Mouse (Mus musculus): Measurements from ENCODE around the gene Hspb8. TPM values are rescaled to one million over a fixed set of nuclear protein-coding genes. Genes with fewer than 3 reads are reported as not detected.
"Not testable (repeated sequence)": the region's sequence is repeated elsewhere in the genome, so short reads cannot be mapped to it uniquely, and the experiment has no call there.

Gene Hspb8
- polyA plus RNA-seq, 1 experiment from 2014 or later: 22.2 TPM

GRCm38 (mm10) chr5:116426701-116427100, 4.0 kb upstream of the Hspb8 start:
- H3K27ac ChIP-seq (replicated peaks): no peak overlapping the region
- ATAC-seq (ENCODE audit: insufficient number of reproducible peaks, low FRiP score, low TSS enrichment, low read depth): no peak

DNA sequence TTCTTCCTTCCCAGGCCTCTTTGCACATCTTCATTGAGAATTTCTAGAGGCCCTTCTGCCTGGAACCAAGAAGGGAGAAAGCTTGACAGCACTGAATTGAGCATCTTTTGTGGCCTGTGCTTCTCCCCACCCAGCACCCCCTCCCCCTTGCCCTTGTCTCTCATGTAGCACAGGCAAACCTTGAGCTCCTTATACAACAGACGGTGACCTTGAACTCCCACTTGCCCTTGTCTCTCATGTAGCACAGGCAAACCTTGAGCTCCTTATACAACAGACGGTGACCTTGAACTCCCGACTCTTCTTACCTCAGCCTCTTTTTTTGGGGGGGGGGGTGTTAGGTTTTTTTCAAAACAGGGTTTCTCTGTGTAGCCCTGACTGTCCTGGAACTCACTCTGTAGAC, 3.0 kb upstream of the Hspb8 start:
- H3K27me3 ChIP-seq; H3K9me3 ChIP-seq (replicated peaks); H3K36me3 ChIP-seq; H3K4me3 ChIP-seq (replicated peaks); ATAC-seq (ENCODE audit: insufficient number of reproducible peaks, low FRiP score, low TSS enrichment, low read depth); H3K9ac ChIP-seq; H3K27ac ChIP-seq (replicated peaks); H3K4me2 ChIP-seq (replicated peaks): not testable (repeated sequence)
- peaks cover 28% of the 10 kb centered on the region for H3K4me1 ChIP-seq
- WGBS: 80% methylated on average over 3 of the region's 3 CpGs

More at GRCm38 (mm10) chr5:116426701-116427100, 4.0 kb upstream of the Hspb8 start:
- no peak overlapping the region for H3K9ac ChIP-seq
- peaks cover 23% of the 10 kb centered on the region for H3K4me1 ChIP-seq
- no peaks in the 10 kb centered on the region for H3K27me3 ChIP-seq
- no peak overlapping the region for H3K4me3 ChIP-seq (replicated peaks)
- H3K9me3 ChIP-seq (replicated peaks): no peaks in the 10 kb centered on the region
- no peak overlapping the region for H3K4me2 ChIP-seq (replicated peaks)
- WGBS: 79% methylated on average over 2 of the region's 2 CpGs
- H3K36me3 ChIP-seq: no peaks in the 10 kb centered on the region

- H3K36me3 ChIP-seq: no peaks in the 10 kb centered on the region
- 31% methylated on average over 7 of the region's 7 CpGs for WGBS
- H3K4me3 ChIP-seq (replicated peaks): no peak overlapping the region
- H3K9me3 ChIP-seq (replicated peaks): no peaks in the 10 kb centered on the region
- no peak for ATAC-seq (ENCODE audit: insufficient number of reproducible peaks, low FRiP score, low TSS enrichment, low read depth)
- H3K27me3 ChIP-seq: no peaks in the 10 kb centered on the region
- no peak overlapping the region for H3K9ac ChIP-seq
- H3K4me1 ChIP-seq: peaks cover 31% of the 10 kb centered on the region
- no peak overlapping the region for H3K4me2 ChIP-seq (replicated peaks)
- H3K27ac ChIP-seq (replicated peaks): no peak overlapping the region
Observed at GRCm38 (mm10) chr5:116425273-116425672, 2.6 kb upstream of the Hspb8 start.

DNA sequence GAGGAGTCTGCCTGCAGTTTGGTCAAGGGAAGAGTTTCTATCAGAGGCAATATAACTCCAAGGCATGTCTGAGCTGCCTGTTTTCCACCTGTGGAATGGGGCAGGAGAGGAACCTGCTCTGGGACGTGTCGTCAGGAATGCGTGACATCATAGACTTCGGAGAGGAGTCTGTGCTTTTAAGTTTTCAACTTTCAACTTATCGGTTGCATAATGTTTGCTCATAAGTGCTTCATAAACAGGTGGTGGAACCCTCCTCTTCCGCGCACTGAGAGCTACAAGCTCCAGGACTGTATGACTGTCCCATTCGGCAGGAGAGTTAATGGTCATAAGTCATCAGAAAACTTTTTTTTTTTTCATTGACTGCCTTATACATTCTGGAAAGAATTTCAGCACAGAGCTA, 1.1 kb upstream of the Hspb8 start:
- H3K4me1 ChIP-seq: peaks cover 31% of the 10 kb centered on the region
- H3K4me3 ChIP-seq (replicated peaks): no peak overlapping the region
- no peak overlapping the region for H3K9ac ChIP-seq
- H3K36me3 ChIP-seq: no peaks in the 10 kb centered on the region
- peak overlapping the region; percentile 83; the same call in 1 of the 2 replicates for H3K27ac ChIP-seq (replicated peaks)
- no peaks in the 10 kb centered on the region for H3K9me3 ChIP-seq (replicated peaks)
- no peak for ATAC-seq (ENCODE audit: insufficient number of reproducible peaks, low FRiP score, low TSS enrichment, low read depth)
- WGBS: 59% methylated on average over 8 of the region's 8 CpGs
- H3K27me3 ChIP-seq: no peaks in the 10 kb centered on the region
- no peak overlapping the region for H3K4me2 ChIP-seq (replicated peaks)

GRCm38 (mm10) chr5:116421791-116422481, 728 bp downstream of the Hspb8 start:
- Histone ChIP-seq H3K4me1 (peaks cover 31% of the 10 kb centered on the region), H3K4me2 (replicated peaks) (peak overlapping the region; percentile 55), H3K9me3 (replicated peaks) (no peaks in the 10 kb centered on the region), H3K9ac (peak overlapping the region; percentile 28), H3K27me3 (no peaks in the 10 kb centered on the region), H3K27ac (replicated peaks) (peak overlapping the region; percentile 83), H3K36me3 (no peaks in the 10 kb centered on the region), H3K4me3 (replicated peaks) (peak overlapping the region; percentile 42)
- no peak for ATAC-seq (ENCODE audit: insufficient number of reproducible peaks, low FRiP score, low TSS enrichment, low read depth)
- WGBS: 42% methylated on average over 22 of the region's 22 CpGs

DNA sequence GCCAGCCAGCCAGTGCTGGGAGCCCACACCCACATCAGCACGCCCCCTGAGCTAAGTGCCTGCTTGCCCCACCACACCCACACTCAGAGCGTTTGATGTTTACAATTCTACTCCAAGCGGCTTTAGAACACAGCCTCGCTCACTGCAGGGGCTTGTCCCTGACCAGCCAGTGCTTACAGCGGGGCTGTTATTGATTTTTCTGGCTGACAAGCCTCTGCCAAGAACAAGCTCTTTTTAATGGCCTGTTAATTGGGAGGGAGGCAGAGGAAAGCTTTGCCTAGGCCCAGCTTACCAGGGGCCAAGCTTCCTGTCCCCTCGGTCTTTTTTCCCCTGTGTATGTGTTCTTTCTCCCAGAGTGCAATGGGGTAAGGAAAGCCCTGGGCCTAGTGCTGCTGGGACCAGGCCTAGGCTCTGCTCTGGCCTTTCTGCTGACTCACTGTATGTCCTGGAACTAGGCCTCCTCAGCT, 1.9 kb downstream of the Hspb8 start:
- Histone ChIP-seq H3K27me3 (no peaks in the 10 kb centered on the region), H3K4me2 (replicated peaks) (peak overlapping the region; percentile 39), H3K9me3 (replicated peaks) (no peaks in the 10 kb centered on the region), H3K9ac (no peak overlapping the region), H3K4me1 (peaks cover 34% of the 10 kb centered on the region), H3K27ac (replicated peaks) (peak overlapping the region; percentile 69), H3K36me3 (no peaks in the 10 kb centered on the region), H3K4me3 (replicated peaks) (peak overlapping the region; percentile 30)
- 12% methylated on average over 6 of the region's 6 CpGs for WGBS
- ATAC-seq (ENCODE audit: insufficient number of reproducible peaks, low FRiP score, low TSS enrichment, low read depth): no peak

- Histone ChIP-seq H3K36me3 (no peaks in the 10 kb centered on the region), H3K9me3 (replicated peaks) (no peaks in the 10 kb centered on the region), H3K27ac (replicated peaks) (peak overlapping the region; percentile 69), H3K9ac (no peak overlapping the region), H3K4me2 (replicated peaks) (peak overlapping the region; percentile 39), H3K4me1 (peaks cover 34% of the 10 kb centered on the region), H3K27me3 (no peaks in the 10 kb centered on the region), H3K4me3 (replicated peaks) (peak overlapping the region; percentile 30)
- 97% methylated on average over 1 of the region's 1 CpGs for WGBS
- ATAC-seq (ENCODE audit: insufficient number of reproducible peaks, low FRiP score, low TSS enrichment, low read depth): no peak
Observed at GRCm38 (mm10) chr5:116420213-116420612, 2.5 kb downstream of the Hspb8 start.

GRCm38 (mm10) chr5:116419322-116420045, 3.2 kb downstream of the Hspb8 start:
- H3K9me3 ChIP-seq (replicated peaks): no peaks in the 10 kb centered on the region
- ATAC-seq (ENCODE audit: insufficient number of reproducible peaks, low FRiP score, low TSS enrichment, low read depth): no peak
- peaks cover 32% of the 10 kb centered on the region for H3K4me1 ChIP-seq
- H3K27me3 ChIP-seq: no peaks in the 10 kb centered on the region
- no peaks in the 10 kb centered on the region; the same call in 1 of the 2 replicates for H3K36me3 ChIP-seq
- H3K4me3 ChIP-seq (replicated peaks): peak overlapping the region; percentile 30; the same call in 1 of the 2 replicates
- H3K27ac ChIP-seq (replicated peaks): no peak overlapping the region
- no peak overlapping the region for H3K9ac ChIP-seq
- whole genome bisulfite sequencing: 50% methylated on average over 6 of the region's 6 CpGs
- H3K4me2 ChIP-seq (replicated peaks): peak overlapping the region; percentile 21

DNA sequence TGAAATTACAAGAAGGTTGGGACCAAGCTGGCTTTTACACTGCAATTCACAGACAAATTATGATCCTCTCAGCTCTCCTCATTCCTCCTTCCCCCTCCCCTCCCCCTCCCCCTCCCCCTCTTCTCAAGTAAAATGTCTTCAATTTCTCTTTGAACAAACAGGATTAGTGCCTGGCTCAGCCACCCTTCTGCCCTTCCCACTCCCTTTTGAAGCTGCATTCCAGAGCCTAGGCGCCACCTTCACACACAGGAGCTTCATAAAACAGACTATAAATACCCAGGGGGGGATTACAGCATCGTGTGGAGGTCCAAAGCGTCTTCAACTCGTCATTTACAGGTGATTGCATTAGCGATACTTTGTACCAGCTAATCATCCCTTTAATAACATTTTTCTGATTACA, 6.5 kb downstream of the Hspb8 start:
- H3K9ac ChIP-seq: no peak overlapping the region
- no peak for ATAC-seq (ENCODE audit: insufficient number of reproducible peaks, low FRiP score, low TSS enrichment, low read depth)
- no peak overlapping the region for H3K4me3 ChIP-seq (replicated peaks)
- peaks cover 12% of the 10 kb centered on the region for H3K4me1 ChIP-seq
- no peaks in the 10 kb centered on the region; the same call in 1 of the 2 replicates for H3K36me3 ChIP-seq
- 0 out of 2 replicates have a peak overlapping the region, but pooled peaks have one; percentile 8 for H3K4me2 ChIP-seq (replicated peaks)
- no peaks in the 10 kb centered on the region for H3K9me3 ChIP-seq (replicated peaks)
- no peaks in the 10 kb centered on the region for H3K27me3 ChIP-seq
- no peak overlapping the region for H3K27ac ChIP-seq (replicated peaks)
- WGBS: 21% methylated on average over 5 of the region's 5 CpGs

DNA sequence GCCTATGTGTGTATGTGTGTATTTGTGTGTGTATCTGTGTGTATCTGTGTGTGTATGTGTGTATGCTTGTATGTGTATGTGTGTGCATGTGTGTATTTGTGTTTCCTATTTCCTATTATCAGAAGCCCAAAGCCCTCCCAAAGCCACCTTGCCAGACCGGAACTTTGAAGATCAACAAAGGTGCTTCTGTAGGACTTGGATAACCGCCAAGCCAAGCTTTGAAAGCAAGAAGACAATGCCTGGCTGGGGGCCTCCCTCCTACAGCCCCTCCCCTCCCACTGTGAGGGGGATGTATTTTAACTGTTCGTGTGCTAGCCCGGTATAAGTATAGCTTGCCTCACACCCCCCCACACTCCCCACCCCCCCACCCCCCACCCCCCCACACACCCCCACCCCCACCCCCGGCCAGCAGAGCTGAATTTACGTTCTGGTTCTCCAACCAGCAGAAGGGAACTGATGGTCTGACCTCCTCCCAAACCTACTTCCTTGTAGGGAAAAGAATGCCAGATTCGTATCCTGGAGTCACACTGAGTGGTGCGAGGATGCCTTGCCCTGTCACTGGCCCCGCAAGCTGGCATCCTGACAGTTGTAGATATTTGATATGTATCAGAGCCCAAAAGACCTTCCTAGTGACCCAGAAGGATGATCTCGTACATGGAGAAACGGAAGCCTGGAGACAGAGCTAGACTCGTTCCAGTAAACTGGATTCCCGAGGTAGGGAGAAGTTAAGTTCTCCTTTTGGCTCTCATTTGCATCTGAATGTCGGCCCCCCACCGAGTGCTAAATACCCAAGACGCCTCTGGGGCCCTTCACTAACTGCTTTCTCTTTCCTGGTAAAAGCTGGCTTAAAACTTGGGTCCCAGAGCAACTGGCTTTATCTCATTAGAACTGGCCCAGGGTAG, 12.7 kb downstream of the Hspb8 start:
- WGBS: 7% methylated on average over 16 of the region's 16 CpGs

DNA sequence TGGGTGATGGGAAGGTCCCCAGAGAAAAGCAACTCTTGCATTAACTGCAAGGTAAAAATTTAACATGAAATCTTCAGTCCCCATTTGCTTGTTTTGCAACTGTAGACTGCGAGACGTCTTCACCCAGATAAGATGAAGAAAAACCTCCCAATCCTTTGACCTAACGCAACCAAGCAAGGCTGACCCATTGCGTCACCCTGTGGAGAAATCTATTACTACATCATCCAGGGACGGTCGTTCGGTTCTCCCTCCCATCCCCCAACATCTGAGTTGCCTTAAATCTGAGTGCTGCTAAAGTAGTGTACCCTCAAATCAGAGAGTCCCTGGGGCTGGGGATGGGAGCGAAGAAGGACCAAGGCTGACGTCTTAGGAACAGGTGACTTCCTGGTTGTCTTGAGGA, 13.7 kb downstream of the Hspb8 start:
- Histone ChIP-seq H3K4me2 (replicated peaks) (no peak overlapping the region), H3K4me3 (replicated peaks) (no peak overlapping the region), H3K9me3 (replicated peaks) (no peaks in the 10 kb centered on the region), H3K27ac (replicated peaks) (no peak overlapping the region), H3K9ac (no peak overlapping the region), H3K36me3 (no peaks in the 10 kb centered on the region), H3K27me3 (no peaks in the 10 kb centered on the region), H3K4me1 (peaks cover 21% of the 10 kb centered on the region)
- 64% methylated on average over 9 of the region's 9 CpGs for whole genome bisulfite sequencing
- no peak for ATAC-seq (ENCODE audit: insufficient number of reproducible peaks, low FRiP score, low TSS enrichment, low read depth)

More for the DNA sequence above, 12.7 kb downstream of the Hspb8 start:
- no peak overlapping the region for H3K4me3 ChIP-seq (replicated peaks)
- peak overlapping the region; percentile 58; the same call in 1 of the 2 replicates for H3K27ac ChIP-seq (replicated peaks)
- H3K36me3 ChIP-seq: no peaks in the 10 kb centered on the region; the same call in 1 of the 2 replicates
- no peak overlapping the region for H3K9ac ChIP-seq
- no peak; the same call in 1 of the 2 replicates for ATAC-seq (ENCODE audit: insufficient number of reproducible peaks, low FRiP score, low TSS enrichment, low read depth)
- no peaks in the 10 kb centered on the region for H3K9me3 ChIP-seq (replicated peaks)
- H3K27me3 ChIP-seq: no peaks in the 10 kb centered on the region
- H3K4me2 ChIP-seq (replicated peaks): peak overlapping the region; percentile 26
- peaks cover 21% of the 10 kb centered on the region for H3K4me1 ChIP-seq

All from embryonic facial prominence, embryonic 15.5 days (tissue).